Mouse (Mus musculus) spleen, adult 2 months (tissue): ENCODE results near the gene Tfb1m. TPM values are rescaled to one million over a fixed set of nuclear protein-coding genes. Genes with fewer than 3 reads are reported as not detected.
A peak's percentile ranks its signal among the peaks of the same experiment; 100 is the strongest.

Experiments used
- DNase-seq, 2 experiments: peaks; one replicate each; pipeline versions ENCODE4 v3.0.0 to v3.0.0-alpha.2; 2012 to 2021; ENCODE audit warnings: low spot score in 2 of 2, low read depth in 1 of 2
- H3K27ac ChIP-seq: fragments of 200-500 bp; 2 replicates; pipeline ENCODE4 v1.5.1; 2012; ENCODE audit warnings: low read length, inconsistent platforms; ENCODE audit not compliant: insufficient read depth
- H3K27me3 ChIP-seq: fragments of 200-500 bp; 2 replicates; pipeline ENCODE4 v1.6.1; 2012; ENCODE audit warnings: mild to moderate bottlenecking, moderate library complexity, low read length, inconsistent platforms; ENCODE audit not compliant: control insufficient read depth, insufficient read depth
- H3K36me3 ChIP-seq: fragments of 200-500 bp; 2 replicates; pipeline ENCODE4 v1.6.1; 2012; ENCODE audit warnings: mild to moderate bottlenecking, low read length, inconsistent platforms; ENCODE audit not compliant: control insufficient read depth, insufficient read depth
- H3K4me1 ChIP-seq: fragments of 200-500 bp; 2 replicates; pipeline ENCODE4 v1.6.1; 2011; ENCODE audit warnings: inconsistent platforms; ENCODE audit not compliant: control insufficient read depth, insufficient read depth, insufficient read length
- H3K4me3 ChIP-seq: fragments of 200-500 bp; 2 replicates; pipeline ENCODE4 v1.5.1; 2011; ENCODE audit warnings: mild to moderate bottlenecking, inconsistent platforms; ENCODE audit not compliant: insufficient read depth, insufficient read length; ENCODE audit errors: extremely low read depth
- CTCF ChIP-seq: fragments of 200-500 bp; IDR thresholded peaks from 2 replicates; pipeline ENCODE4 v1.5.1; 2011; ENCODE audit warnings: mild to moderate bottlenecking, inconsistent platforms; ENCODE audit not compliant: insufficient read depth, insufficient read length, insufficient replicate concordance; ENCODE audit errors: extremely low read depth
- POLR2A ChIP-seq: fragments of 200-500 bp; IDR thresholded peaks from 2 replicates; pipeline ENCODE4 v1.6.1; 2011; ENCODE audit warnings: low read depth, low read length, inconsistent platforms
- WGBS: fragments of 180-500 bp; shearing (Covaris S2); methylation state at CpG from one replicate; pipeline ENCODE4 v1.1.7; 2018; 5-methylcytosine and 5-hydroxymethylcytosine counted together
- polyA plus RNA-seq: library from polyadenylated mRNA; depleted of rRNA; stranded (reverse); fragments of >200 nt; gene quantifications from 2 replicates; pipeline ENCODE4 v1.2.3, GENCODE M21; 2012

Gene Tfb1m
- polyA plus RNA-seq, 1 experiment: 1.3 TPM

DNA sequence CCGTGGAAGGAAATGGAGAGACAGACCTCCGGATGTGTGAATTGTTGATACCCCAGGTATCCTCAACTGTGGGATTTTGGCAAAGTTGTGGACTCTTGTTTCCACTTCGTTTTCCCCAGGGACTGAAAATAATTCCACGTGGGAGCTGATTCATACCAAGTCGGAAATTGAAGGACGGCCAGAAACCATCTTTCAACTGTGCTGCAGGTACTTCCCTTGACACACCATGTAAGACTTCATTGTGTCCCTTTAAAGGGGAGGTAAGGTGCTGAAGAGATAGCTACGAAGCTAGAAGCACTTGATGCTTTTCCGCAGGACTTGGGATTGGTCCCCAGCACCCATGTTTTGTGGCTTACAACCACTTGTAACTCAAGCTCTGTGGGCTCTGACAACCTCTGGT, 41.7 kb downstream of the Tfb1m start:
- Histone ChIP-seq H3K4me3 (no peak overlapping the region), H3K27ac (no peak overlapping the region), H3K27me3 (no peaks in the 10 kb centered on the region), H3K36me3 (peaks cover 2% of the 10 kb centered on the region; the same call in 1 of the 2 replicates), H3K4me1 (no peaks in the 10 kb centered on the region)
- 91% methylated on average over 8 of the region's 8 CpGs for WGBS
- no peak for DNase-seq
- TF ChIP-seq CTCF: no peak
- no peak for TF ChIP-seq POLR2A

- no peaks in the 10 kb centered on the region for H3K27me3 ChIP-seq
- WGBS: 92% methylated on average over 5 of the region's 5 CpGs
- peaks cover 2% of the 10 kb centered on the region; the same call in 1 of the 2 replicates for H3K36me3 ChIP-seq
- TF ChIP-seq CTCF (no peak), POLR2A (no peak)
- no peaks in the 10 kb centered on the region for H3K4me1 ChIP-seq
- DNase-seq: no peak
- no peak overlapping the region for H3K27ac ChIP-seq
- no peak overlapping the region for H3K4me3 ChIP-seq
These were observed 43.3 kb downstream of the Tfb1m start for GRCm38 (mm10) chr17:3514316-3514715.

DNA sequence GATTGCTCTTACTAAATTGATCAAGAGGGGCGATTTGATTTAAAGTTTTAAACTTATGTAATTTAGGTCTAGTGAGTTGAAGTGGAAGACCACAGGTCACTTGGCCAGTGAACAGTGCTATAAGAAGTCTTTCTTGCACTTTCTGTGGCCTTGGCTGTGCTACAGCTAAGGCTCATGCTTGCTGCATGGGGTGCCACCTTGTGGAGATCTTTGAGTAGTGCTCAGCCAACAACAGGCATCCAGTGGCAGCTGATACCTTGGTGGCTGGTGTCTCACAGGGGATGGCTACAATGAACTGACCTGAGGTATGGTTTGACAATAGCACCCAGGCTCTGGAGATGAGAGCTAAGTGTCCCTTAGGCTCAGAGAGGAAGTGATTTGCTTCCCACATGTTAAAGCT, 47.7 kb downstream of the Tfb1m start:
- Histone ChIP-seq H3K27ac (no peak overlapping the region), H3K36me3 (no peaks in the 10 kb centered on the region), H3K4me3 (no peak overlapping the region), H3K27me3 (no peaks in the 10 kb centered on the region), H3K4me1 (no peaks in the 10 kb centered on the region)
- WGBS: 28% methylated on average over 1 of the region's 1 CpGs
- peak; percentile 8 to 21 for DNase-seq
- TF ChIP-seq POLR2A: no peak
- peak; percentile 61; the same call in 1 of the 2 replicates for TF ChIP-seq CTCF

DNA sequence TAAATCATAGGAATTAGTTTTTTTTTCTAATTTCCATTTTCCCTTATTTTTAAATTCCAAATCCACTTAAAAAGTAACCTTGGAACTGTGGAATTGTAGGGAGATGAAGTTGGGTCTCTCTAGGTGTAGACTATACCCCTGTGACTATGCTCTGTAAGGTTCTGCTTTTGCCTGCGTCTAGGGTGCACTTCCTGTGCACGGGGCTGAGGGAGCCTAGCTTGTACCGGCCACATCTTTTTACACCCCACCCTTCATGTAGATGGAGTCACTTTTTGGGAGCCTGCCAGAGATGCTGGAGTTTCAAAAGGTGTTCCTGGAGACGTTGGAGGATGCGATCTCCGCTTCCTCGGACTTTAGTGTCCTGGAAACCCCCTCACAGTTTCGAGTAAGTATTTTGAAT, 51.1 kb downstream of the Tfb1m start:
- DNase-seq: no peak
- Histone ChIP-seq H3K36me3 (no peaks in the 10 kb centered on the region), H3K27ac (no peak overlapping the region), H3K4me3 (no peak overlapping the region), H3K4me1 (no peaks in the 10 kb centered on the region), H3K27me3 (no peaks in the 10 kb centered on the region)
- 49% methylated on average over 8 of the region's 8 CpGs for WGBS
- no peak for TF ChIP-seq CTCF
- no peak for TF ChIP-seq POLR2A

GRCm38 (mm10) chr17:3505711-3506110, 51.9 kb downstream of the Tfb1m start:
- no peak for DNase-seq
- no peaks in the 10 kb centered on the region for H3K4me1 ChIP-seq
- no peak overlapping the region for H3K27ac ChIP-seq
- 76% methylated on average over 1 of the region's 1 CpGs for WGBS
- H3K4me3 ChIP-seq: no peak overlapping the region
- no peak for TF ChIP-seq CTCF
- TF ChIP-seq POLR2A: no peak
- H3K36me3 ChIP-seq: no peaks in the 10 kb centered on the region
- H3K27me3 ChIP-seq: no peaks in the 10 kb centered on the region

DNA sequence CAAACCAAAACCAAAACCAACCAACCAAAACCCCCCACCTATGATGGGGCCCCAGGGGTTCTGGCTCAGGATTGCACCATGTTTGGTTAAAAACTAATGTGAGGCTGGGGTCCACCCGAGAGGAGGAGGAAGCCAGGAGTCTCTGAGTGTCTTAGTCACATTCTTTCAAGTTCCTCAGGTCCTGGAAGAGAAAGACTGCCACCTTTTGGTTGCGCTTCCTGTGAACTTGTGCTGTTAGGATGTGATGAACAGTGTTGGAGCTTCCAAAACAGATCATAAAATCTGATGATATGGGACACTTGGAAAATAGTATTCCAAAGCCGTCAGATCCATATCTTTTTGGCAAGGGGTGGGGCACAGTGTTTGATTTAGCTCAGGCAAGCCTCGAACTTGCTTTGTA, 56.6 kb downstream of the Tfb1m start:
- Histone ChIP-seq H3K27ac (no peak overlapping the region), H3K27me3 (no peaks in the 10 kb centered on the region), H3K4me1 (no peaks in the 10 kb centered on the region), H3K4me3 (no peak overlapping the region), H3K36me3 (no peaks in the 10 kb centered on the region)
- no peak for DNase-seq
- no peak for TF ChIP-seq POLR2A
- no peak for TF ChIP-seq CTCF
- WGBS: 82% methylated on average over 4 of the region's 4 CpGs

- H3K27me3 ChIP-seq: no peaks in the 10 kb centered on the region
- TF ChIP-seq CTCF (no peak), POLR2A (no peak)
- 92% methylated on average over 6 of the region's 6 CpGs for WGBS
- no peaks in the 10 kb centered on the region for H3K4me1 ChIP-seq
- H3K4me3 ChIP-seq: no peak overlapping the region
- H3K27ac ChIP-seq: no peak overlapping the region
- no peak for DNase-seq
- H3K36me3 ChIP-seq: no peaks in the 10 kb centered on the region
These were observed 57.5 kb downstream of the Tfb1m start for GRCm38 (mm10) chr17:3500076-3500475.
